Mouse (Mus musculus) hindbrain, embryonic 14.5 days (tissue): ENCODE results near the gene B4galt5. TPM values are rescaled to one million over a fixed set of nuclear protein-coding genes. Genes with fewer than 3 reads are reported as not detected.

Experiments
- ATAC-seq: fragments of 200-750 bp; cut with Nextera tagmentation; 2 replicates; pipeline ENCODE4 v1.8.0; 2017; ENCODE audit warnings: moderate number of reproducible peaks, mild to moderate bottlenecking, moderate TSS enrichment, moderate library complexity; ENCODE audit not compliant: low FRiP score
- DNase-seq: peaks from one replicate; pipeline ENCODE4 v3.0.0-alpha.2; 2015; ENCODE audit warnings: low spot score
- H3K27ac ChIP-seq: fragments of 300-500 bp; sonication (generic); 2 replicates; pipeline ENCODE4 v1.5.1; 2014; ENCODE audit warnings: mild to moderate bottlenecking, moderate library complexity
- H3K27me3 ChIP-seq: fragments of 300-500 bp; sonication (generic); 2 replicates; pipeline ENCODE4 v1.6.1; 2014; ENCODE audit warnings: mild to moderate bottlenecking, low read length, mixed read lengths; ENCODE audit not compliant: control insufficient read depth, insufficient read depth
- H3K36me3 ChIP-seq: fragments of 300-500 bp; sonication (generic); replicated peaks from 2 replicates; pipeline ENCODE4 v1.6.1; 2014; ENCODE audit not compliant: control insufficient read depth, insufficient read depth
- H3K4me1 ChIP-seq: fragments of 300-500 bp; sonication (generic); replicated peaks from 2 replicates; pipeline ENCODE4 v1.6.1; 2014; ENCODE audit warnings: antibody characterized with exemption, low read length, mixed read lengths; ENCODE audit not compliant: control insufficient read depth, insufficient read depth
- H3K4me2 ChIP-seq: fragments of 300-500 bp; sonication (generic); replicated peaks from 2 replicates; pipeline ENCODE4 v1.6.1; 2014; ENCODE audit warnings: mild to moderate bottlenecking, moderate library complexity
- H3K4me3 ChIP-seq: fragments of 300-500 bp; sonication (generic); replicated peaks from 2 replicates; pipeline ENCODE4 v1.5.1; 2014; ENCODE audit warnings: mild to moderate bottlenecking, low read length
- H3K9ac ChIP-seq: fragments of 300-500 bp; sonication (generic); 2 replicates; pipeline ENCODE4 v1.6.1; 2014
- H3K9me3 ChIP-seq: fragments of 300-500 bp; sonication (generic); 2 replicates; pipeline ENCODE4 v1.6.1; 2016; ENCODE audit warnings: low read length; ENCODE audit not compliant: control insufficient read depth
- WGBS: fragments of 180-500 bp; shearing (Covaris S2); extraction: QIAGEN DNeasy Blood & Tissue Kit; methylation state at CpG from one replicate; pipeline ENCODE4 v1.1.7; 2014; 5-methylcytosine and 5-hydroxymethylcytosine counted together
- polyA plus RNA-seq: library from polyadenylated mRNA; unstranded; fragments of >200 nt; fragmentation: Nextera tagmentation; extraction: Ambion mirVana; gene quantifications from 2 replicates; pipeline ENCODE4 v1.2.1, GENCODE M21; 2014

The B4galt5 gene
- polyA plus RNA-seq, 1 experiment from 2014 or later: 24.7 TPM

DNA sequence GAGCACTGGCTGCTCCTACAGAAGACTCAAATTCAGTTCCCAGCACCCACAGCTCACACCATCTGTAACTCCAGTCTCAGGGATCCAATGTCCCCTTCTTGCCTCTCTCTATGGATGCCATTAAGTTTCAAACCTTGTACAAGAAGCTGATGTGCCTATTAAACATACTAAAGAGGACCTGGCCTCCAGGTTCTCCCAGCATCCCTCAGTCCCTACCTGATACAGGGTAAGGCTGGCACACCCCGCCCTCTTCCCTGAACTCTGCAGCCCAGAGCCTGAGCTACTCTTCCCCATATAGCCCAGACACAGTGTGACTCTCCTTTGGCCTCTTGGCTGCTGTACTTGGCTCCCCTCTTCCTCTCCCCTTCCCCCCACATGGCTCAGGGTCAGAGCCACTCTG is 38.9 kb downstream of the B4galt5 start:
- Histone ChIP-seq H3K27ac (no peak overlapping the region), H3K4me2 (no peak overlapping the region), H3K9ac (no peak overlapping the region), H3K4me3 (no peak overlapping the region), H3K27me3 (no peaks in the 10 kb centered on the region), H3K4me1 (peaks cover 22% of the 10 kb centered on the region), H3K9me3 (no peaks in the 10 kb centered on the region), H3K36me3 (peaks cover 18% of the 10 kb centered on the region)
- WGBS: 94% methylated on average over 1 of the region's 1 CpGs
- DNase-seq: no peak
- no peak for ATAC-seq

DNA sequence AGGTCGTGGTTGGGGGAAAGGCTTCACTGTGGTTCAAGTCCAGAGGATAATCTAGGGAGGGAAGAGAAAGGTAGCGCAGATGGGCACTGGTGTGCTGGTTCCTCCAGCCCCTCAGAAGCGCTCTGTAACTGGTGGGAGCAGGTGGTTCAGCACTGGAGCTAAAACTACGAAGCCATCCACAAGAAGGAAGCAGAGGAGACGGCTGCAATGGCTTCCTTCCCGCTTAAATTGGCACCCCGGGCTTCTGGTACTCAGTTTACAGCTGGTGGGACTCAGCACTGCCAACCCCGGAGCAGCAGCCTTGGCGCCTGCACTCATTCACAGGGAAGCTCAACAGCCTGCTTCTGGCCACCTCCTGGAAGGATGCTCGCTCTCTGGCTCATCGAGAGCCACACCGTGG is 39.7 kb downstream of the B4galt5 start:
- Histone ChIP-seq H3K4me3 (no peak overlapping the region), H3K9me3 (no peaks in the 10 kb centered on the region), H3K4me2 (no peak overlapping the region), H3K9ac (no peak overlapping the region), H3K36me3 (peaks cover 26% of the 10 kb centered on the region), H3K27ac (no peak overlapping the region), H3K4me1 (peaks cover 13% of the 10 kb centered on the region), H3K27me3 (no peaks in the 10 kb centered on the region)
- no peak for DNase-seq
- 90% methylated on average over 12 of the region's 12 CpGs for WGBS
- ATAC-seq: no peak

DNA sequence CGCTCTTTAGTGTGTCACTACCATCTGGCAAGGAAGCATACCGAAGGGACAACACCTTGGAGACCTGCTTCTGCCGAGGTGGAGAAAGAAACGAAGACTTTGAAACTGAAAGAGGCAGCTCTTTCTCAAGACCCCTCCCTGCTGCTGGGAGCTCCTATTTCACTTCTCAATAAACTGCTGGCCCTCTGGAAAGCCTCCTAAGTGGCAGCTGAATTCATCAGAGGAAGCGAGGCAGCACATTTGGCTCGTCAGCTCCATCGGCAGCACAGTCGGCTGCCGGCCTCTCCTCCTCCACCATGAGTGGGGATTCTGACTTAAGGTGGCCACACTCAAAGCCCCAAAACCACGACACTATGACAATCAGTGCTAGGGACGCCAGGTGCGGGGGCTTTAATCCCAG is 41.3 kb downstream of the B4galt5 start:
- WGBS: 48% methylated on average over 12 of the region's 12 CpGs
- no peaks in the 10 kb centered on the region for H3K27me3 ChIP-seq
- H3K9ac ChIP-seq: 0 out of 2 replicates have a peak overlapping the region, but pooled peaks have one; percentile 20
- no peak overlapping the region for H3K4me2 ChIP-seq
- no peak overlapping the region for H3K4me3 ChIP-seq
- ATAC-seq (no peak), DNase-seq (no peak)
- peaks cover 7% of the 10 kb centered on the region; the same call in 1 of the 2 replicates for H3K4me1 ChIP-seq
- peaks cover 38% of the 10 kb centered on the region for H3K36me3 ChIP-seq
- H3K9me3 ChIP-seq: no peaks in the 10 kb centered on the region
- H3K27ac ChIP-seq: peak overlapping the region; percentile 61

DNA sequence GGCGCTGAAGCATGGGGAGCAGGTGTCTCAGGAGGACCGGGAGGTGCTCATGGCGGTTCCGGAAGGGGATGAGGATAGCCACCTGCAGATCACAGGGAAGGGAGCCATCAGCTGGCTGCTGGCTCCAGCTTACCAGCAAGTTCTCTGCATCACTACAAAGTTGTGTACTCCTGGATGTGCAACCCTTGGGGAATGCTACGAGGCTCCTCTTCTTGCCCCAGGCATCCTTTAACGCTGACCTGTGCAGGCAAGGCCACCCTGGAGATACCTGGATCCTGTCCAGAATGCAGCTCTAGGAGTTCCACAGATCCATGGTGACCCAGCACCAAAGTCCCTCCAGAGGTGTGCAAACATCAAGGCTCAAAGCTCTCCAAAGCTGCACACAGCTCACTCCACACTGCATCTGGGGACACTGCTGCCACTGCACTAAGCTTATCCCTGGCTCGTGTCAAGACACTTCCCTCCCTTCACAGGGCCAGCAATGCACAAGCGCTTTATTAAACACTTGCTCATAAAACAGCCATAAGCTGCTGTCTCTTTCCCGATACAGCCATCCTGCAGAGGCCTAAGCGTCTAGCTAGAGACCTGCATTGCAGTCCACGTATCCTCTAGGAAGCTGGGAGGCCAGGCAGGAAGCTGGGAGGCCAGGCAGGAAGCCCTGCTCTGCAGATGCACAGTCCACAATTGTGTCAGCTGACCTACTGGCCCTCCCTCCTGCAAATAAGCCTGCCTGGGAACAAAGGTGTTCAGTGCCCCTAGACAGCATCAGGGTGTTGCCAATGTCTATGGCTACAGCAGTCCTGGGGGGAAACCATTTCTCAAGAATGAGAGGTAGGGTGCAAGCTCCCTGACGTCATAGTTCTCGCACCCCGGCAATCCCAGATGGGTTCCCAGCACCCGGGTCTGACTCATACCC is 42.1 kb downstream of the B4galt5 start:
- peaks cover 7% of the 10 kb centered on the region; the same call in 1 of the 2 replicates for H3K4me1 ChIP-seq
- 83% methylated on average over 15 of the region's 15 CpGs for WGBS
- no peaks in the 10 kb centered on the region for H3K9me3 ChIP-seq
- ATAC-seq: no peak
- no peak overlapping the region for H3K4me3 ChIP-seq
- no peaks in the 10 kb centered on the region for H3K27me3 ChIP-seq
- no peak for DNase-seq
- H3K27ac ChIP-seq: peak overlapping the region; percentile 61
- H3K4me2 ChIP-seq: no peak overlapping the region
- 0 out of 2 replicates have a peak overlapping the region, but pooled peaks have one; percentile 20 for H3K9ac ChIP-seq
- peaks cover 38% of the 10 kb centered on the region for H3K36me3 ChIP-seq

DNA sequence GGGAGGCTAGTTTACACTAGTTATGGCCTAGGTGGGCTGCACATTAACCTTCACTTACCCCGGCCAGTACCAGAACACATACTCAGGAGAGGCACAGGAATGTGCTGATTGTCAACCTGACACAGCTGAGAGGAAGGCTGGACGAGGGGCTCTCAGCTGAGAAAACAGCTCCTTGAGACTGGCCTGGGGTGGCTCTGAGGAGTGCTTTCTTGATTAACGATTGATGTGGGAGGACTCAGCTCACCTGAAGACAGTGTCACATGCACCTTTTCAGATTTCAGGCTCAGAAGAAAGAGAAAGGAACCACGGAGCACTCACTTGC is 42.7 kb downstream of the B4galt5 start:
- Histone ChIP-seq H3K4me1 (peaks cover 7% of the 10 kb centered on the region; the same call in 1 of the 2 replicates), H3K9ac (no peak overlapping the region), H3K4me3 (no peak overlapping the region), H3K4me2 (no peak overlapping the region), H3K27me3 (no peaks in the 10 kb centered on the region), H3K27ac (no peak overlapping the region), H3K9me3 (no peaks in the 10 kb centered on the region), H3K36me3 (peaks cover 44% of the 10 kb centered on the region)
- WGBS: 89% methylated on average over 4 of the region's 4 CpGs
- DNase-seq (no peak), ATAC-seq (no peak)

DNA sequence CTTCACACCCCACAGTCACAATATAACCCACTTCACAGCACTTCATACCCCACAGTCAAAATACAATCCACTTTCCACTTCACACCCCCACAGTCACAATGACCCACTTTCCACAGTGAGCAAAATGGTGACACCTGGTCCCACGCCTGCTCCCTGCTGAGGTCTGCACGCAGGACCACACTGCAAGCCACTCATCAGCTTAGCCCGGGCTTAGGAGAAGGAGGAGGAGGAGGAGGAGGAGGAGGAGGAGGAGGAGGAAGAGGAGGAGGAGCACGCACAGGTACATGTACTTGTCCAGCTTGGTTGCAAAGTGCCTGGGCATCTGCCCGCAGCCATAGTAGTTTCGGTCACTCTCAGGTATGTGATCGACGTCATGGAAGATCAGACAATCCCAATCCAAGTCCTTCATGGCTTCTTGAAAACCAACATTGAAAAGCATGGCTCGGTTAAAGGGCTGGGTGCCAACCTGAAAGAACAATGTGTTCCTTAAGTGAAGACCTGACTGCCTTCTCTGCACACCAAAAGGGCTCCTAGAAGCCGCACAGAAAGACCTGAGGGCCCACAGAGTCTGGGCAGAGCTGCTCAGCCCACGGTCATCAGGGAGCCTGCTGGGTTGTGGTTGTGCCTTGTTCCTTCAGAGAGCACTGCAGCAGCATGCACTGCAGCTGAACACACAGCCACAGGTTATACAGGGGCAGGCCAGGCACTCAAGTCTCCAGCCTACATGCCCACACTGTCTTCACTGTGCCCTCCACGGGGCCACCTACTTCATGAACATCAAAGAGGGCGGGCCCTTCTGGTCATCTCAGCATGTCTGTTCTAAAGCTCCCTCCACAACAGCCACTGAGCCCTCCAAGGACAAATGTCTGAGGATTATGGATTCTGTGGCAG is 43.4 kb downstream of the B4galt5 start:
- Histone ChIP-seq H3K4me3 (no peak overlapping the region), H3K4me1 (peaks cover 7% of the 10 kb centered on the region; the same call in 1 of the 2 replicates), H3K4me2 (no peak overlapping the region), H3K27ac (no peak overlapping the region), H3K9ac (no peak overlapping the region), H3K9me3 (no peaks in the 10 kb centered on the region), H3K36me3 (peaks cover 38% of the 10 kb centered on the region), H3K27me3 (no peaks in the 10 kb centered on the region)
- ATAC-seq (no peak), DNase-seq (no peak)
- 94% methylated on average over 13 of the region's 13 CpGs for WGBS

DNA sequence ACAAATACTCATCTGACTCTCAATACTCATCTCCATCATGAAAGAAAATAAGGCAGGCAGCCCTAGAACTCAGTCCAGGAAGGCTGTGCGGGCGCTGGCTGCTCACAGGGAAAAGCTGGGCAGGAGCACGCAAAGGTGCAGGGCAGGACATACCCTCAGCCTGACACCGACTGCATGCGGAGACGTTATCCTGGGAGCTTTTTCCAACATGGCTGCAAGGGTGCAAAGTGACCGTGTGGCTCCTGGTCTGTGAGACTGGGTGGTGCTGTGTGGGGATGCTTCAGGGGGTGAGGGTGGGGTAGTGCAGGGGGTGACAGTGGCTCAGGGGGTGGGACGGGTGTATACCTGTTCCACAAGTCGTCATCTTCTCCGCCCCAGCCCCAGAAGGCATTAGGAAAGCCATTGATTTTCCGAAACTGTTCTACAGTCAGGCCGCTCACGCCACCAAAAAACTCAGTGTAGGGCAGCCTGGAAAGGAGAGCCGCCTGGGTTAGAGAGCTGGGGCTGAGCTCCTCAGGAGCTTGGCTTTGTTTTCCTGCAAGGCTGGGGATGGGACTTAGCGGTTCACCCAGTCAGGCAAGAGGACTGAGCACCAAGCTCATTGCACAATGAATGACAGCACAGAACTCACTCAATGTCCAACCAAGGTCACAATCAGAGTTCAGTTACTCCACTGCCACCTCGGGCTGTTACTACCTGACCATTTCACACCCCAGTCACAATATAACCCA is 44.2 kb downstream of the B4galt5 start:
- Histone ChIP-seq H3K9ac (no peak overlapping the region), H3K36me3 (peaks cover 41% of the 10 kb centered on the region), H3K9me3 (no peaks in the 10 kb centered on the region), H3K27me3 (no peaks in the 10 kb centered on the region), H3K4me3 (no peak overlapping the region), H3K4me2 (no peak overlapping the region), H3K27ac (no peak overlapping the region), H3K4me1 (peaks cover 8% of the 10 kb centered on the region; the same call in 1 of the 2 replicates)
- ATAC-seq: no peak
- DNase-seq: no peak
- WGBS: 92% methylated on average over 16 of the region's 16 CpGs

DNA sequence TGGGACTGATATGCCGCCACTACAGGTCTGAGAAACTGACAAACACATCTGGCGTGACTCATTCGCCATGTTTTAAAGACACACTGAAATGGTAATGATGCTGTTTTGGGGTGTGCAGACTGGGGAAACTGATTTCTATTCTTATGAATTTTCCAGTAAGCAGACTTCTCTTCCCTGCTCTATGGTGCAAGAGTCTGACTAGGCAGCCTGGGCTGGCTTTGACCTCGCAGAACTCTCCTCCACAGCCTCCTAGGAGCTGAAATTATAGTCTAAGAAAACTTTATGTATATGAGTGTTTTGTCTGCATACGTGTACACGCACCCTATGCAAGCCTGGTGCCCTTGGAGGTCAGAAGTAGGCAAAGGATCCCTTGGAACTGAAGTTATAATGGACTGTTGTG is 45.2 kb downstream of the B4galt5 start:
- ATAC-seq: no peak
- H3K27me3 ChIP-seq: no peaks in the 10 kb centered on the region
- peaks cover 43% of the 10 kb centered on the region for H3K36me3 ChIP-seq
- 92% methylated on average over 6 of the region's 6 CpGs for WGBS
- no peak for DNase-seq
- H3K4me3 ChIP-seq: no peak overlapping the region
- H3K4me1 ChIP-seq: peaks cover 18% of the 10 kb centered on the region; the same call in 1 of the 2 replicates
- no peaks in the 10 kb centered on the region for H3K9me3 ChIP-seq
- no peak overlapping the region for H3K4me2 ChIP-seq
- H3K9ac ChIP-seq: no peak overlapping the region
- no peak overlapping the region for H3K27ac ChIP-seq
